Mouse (Mus musculus) right cerebral cortex, postnatal 36 days (tissue): ENCODE data around the gene Camsap2.

ENCODE experiments used
- DNase-seq, 2 experiments: peaks; one replicate each; pipeline ENCODE4 v3.0.0; 2022; ENCODE audit warnings: low spot score in 2 of 2, mixed read lengths in 1 of 2

The Camsap2 gene

DNA sequence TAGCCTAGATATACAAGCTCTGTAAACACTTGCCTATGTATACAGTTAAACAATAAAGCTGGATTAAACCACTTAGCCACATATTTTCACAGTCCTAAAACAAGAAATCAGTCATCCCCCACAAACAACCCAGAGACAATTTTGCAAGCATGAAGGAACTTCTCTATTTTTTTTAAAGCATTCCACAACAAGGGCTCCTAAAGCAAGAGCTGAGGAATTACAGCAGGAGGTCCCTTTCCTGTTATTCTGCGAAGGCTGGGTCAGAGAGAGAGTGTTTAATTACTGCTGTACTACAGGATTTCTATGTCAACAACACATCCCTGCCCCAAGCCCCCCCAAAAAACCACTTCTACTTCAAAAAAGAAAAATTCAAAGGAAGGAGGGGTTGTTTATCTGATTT is 1.6 kb downstream of the Camsap2 start:
- DNase-seq: no peak

DNA sequence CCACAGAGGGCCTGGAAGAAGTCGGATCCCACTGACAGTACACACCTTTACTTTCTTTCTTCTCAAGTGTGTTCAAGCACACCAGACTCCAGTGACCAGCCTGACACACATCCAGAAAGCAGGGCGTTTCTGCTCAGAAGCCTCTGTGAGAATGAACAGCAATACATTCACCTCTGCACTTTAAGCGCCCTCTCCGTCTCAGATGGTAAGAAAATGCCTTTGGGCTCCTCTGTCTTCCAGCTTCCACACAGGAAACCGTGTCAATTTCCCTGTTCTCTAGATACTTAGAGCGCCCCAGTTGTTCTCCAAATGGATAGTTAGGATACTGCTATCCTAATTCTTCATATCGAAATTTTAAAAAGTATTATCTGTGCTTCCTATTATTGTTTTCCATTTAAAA is 2.2 kb downstream of the Camsap2 start:
- DNase-seq: no peak

DNA sequence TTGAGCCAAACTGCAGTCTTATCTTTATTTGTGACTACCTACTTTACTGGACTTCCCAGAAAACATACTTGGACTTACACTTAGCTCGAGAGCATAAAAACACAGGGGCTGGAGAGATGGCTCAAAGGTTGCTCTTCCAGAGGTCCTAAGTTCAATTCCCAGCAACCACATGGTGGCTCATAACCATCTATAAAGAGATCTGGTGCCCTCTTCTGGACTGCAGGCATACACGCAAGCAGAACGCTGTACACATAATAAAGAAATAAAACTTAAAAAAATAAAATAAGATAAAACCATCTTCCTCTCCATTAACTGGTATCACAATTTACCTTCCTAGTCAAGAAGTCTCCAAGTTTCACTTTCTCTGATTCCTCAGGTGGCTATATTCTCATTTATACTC is 5.4 kb downstream of the Camsap2 start:
- no peak for DNase-seq

DNA sequence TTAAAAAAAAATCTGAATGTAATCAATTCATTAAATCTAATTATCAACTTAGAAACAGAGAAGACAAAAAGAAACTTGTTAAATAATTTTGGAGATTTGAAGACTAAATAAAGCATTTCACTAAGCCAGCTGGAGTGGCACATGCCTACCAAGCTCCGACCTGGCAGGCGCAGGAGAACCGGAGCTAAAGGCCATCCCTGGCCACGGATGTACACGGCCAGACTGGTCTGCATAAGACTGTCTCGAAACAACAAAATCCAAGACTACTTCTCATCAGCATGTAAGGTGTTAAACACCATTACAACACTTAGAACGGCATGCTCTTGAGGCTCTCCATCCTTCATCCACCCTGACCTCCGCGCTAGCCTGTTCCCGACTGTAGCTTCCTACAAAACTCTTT is 11.2 kb downstream of the Camsap2 start:
- DNase-seq: no peak

DNA sequence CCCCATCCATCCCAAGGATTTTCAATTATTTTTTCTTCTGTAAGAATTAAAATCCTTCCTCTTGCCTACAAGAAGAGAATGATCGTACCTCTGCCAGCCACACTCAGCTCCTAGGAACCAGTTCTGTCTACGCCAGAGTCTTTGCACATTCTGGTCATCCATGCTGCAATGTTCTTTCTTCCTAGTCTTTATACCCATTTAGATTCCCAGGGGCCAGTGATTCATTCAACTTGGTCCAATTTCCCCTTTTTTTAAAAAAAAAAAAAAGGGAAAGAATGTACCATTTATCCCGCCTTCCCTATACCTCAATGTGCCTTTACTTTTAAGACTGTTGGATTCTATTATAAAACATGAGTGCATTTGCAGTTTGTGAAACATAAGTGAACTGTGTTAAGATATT is 12.4 kb downstream of the Camsap2 start:
- no peak for DNase-seq

DNA sequence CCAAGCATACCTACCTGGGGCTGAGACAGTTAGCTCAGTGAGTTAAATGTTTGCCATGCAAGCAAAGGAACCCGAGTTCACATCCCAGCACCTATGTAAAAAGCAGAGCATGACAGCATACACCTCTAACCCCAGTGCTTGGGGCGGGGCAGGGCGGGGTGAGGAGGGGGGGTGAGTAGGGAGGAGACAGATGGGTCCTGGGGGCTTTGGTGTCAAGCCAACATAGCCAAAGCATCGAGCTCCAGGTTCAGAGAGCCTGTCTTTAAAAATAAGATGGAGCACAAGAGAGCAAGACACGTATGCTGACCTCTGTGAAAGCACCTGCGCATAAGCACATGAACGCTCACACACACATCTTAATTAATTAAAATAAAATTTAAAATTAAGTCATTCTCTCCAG is 12.8 kb downstream of the Camsap2 start:
- no peak for DNase-seq

DNA sequence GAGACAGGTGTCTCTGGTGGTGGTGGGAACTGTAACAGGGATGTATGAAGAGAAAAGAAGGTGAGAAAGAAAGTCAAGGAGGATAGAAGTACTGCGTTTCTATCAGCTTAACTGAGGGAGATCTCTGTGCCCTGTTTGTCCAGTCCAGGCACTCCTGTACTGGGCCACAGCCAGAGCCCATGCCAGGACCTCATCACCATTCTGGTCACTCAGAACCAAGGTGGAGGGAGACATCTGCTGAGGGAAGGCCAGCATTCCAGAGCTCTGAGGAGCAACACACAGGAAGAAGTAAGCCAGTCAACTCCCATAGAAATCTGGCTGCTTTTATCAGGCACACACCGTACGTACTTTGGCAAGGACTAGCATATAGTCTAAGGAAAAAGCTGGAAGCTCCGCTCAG is 14.1 kb downstream of the Camsap2 start:
- DNase-seq: no peak

DNA sequence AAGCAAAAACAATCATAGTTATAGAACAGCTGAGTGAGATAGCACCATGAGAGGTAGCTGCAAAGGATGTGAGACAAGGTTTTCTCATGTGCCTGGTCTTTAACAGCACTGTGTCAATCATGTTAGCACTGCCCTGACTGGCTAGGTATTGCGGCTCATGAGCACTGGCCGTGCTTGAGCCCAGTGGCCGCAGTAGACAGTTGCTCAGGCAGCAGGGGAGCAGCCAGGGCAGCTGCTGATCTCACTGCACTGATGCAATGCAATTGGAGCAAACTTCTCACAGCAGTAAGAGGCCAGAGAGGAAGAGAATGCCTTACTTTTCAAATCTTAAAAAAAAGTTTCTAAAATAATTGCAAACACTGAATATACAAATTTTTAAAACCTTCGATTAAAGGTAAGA is 16.5 kb downstream of the Camsap2 start:
- no peak for DNase-seq

DNA sequence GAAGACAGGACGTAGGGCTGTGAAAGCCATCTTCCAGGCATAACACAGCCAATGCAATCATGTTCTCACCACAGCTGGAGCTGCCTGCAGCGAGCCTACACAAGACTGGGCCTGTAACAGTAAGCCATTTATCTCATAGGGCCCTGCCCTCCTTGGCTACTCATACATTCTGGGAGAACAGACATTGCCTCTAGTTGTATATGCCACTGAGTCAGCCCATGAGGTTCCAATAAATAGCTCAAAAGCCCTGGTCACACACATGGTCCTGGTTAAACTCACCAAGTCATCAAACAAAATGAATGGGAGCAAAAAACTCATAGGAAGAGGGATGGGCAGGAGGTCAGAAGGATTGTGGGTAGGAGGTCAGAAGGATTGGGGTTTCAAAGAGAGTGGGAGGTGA is 17.3 kb downstream of the Camsap2 start:
- DNase-seq: no peak

DNA sequence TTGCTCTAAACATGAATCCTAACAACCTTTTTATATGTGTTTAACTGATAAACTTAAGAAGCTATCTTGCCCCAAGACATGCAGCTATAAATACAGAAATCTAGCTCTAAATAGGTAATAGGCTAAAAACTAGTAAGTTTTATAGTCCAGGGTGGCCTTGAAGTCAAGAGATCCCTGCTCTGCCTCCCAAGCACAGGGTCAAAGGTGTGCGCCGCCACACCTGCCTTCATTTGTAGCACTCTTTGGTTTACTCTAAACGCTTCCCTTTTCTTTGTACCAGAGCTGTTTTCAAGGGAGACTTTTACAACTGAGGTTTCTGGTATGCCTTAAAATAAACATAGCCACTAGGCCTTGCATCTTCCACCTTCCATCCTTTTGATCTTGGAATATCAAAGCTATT is 18.3 kb downstream of the Camsap2 start:
- DNase-seq: no peak

DNA sequence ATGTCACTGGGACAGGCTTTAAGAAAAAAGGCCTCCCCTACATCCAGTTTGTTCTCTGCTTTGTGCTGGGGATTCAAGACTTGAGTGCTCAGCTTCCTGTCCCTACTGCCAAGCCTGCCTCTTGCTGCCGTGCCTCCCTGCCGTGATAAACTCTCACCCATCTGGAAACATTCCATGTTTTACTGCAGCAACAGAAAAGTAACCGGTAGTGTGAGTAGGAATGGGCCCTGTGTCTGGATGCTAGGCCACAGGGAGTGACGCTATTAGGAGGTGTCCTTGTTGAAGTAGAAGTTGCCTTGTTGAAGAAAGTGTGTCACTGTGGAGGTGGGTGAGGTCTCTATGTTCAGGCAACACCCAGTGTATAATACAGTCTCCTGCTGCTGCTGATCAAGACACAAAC is 20.0 kb downstream of the Camsap2 start:
- no peak for DNase-seq

DNA sequence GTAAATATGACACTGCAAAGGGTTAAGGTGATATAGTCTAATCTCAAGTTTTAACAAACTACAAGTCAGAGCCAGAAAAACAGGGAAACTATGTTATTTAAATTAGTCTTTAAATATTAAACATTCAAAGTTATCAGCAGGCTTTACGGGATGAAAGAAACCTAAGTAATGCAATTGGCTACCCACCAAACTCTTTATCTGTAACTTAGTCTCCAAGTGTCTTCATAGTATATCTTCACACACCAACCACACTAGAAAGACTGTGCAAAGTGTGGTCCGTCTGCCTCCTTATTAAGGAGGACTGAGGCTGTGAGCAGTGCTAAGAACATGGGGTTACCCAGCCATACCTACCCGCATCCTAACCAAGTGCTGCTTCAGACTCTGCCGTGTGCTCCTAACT is 23.6 kb downstream of the Camsap2 start:
- no peak for DNase-seq

DNA sequence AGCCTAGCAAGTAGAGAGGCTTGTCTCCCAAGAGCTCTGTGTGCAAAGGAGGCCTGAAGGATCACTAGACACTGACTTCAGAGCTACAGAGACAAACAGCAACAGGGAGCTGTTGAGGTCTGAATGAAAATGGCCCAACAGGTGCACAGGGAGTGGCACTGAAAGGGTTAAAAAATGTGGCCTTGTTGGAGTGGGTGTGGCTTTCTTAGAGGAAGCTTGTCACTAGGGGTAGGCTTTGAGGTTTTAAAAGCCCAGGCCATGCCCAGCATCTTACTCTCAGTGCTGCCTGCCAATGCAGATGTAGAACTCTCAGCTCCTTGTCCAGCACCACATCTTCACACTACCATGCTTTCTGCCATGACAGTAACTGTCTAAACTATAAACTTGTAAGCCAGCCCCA is 29.6 kb downstream of the Camsap2 start:
- DNase-seq: no peak

DNA sequence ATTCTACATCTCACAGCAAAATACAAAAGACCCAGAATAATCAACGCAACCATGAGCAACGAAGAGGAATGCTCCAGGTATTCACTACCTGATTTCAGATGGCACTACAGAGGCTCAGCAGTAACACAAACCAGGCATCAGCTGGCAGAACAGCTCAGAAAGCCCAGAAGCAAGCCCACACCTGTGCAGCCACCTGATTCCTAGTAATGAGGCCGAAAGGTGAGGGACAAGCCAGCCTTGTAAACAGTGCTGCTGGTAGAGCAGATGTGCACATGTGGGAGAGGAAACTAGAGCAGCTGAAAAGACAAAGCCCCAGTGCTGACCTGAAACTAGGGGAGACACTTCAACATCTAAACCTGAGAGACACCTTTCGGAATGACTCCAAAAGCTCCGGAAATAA is 36.7 kb downstream of the Camsap2 start:
- no peak for DNase-seq

DNA sequence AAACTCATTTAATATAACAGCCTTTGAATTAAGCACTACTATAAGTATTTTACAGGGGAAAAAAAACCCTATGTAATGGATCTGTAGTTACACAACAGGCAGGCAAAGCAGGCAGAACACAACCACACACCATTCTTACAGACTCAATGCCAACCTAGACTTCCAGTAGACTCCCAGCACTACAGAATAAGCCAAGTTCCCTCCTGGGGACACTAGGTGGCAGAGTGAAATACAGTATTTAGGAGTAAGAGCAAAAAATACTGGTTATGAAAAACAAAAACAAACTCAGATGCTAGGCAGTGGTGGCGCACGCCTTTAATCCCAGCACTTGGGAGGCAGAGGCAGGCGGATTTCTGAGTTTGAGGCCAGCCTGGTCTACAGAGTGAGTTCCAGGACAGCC is 39.5 kb downstream of the Camsap2 start:
- DNase-seq: no peak

DNA sequence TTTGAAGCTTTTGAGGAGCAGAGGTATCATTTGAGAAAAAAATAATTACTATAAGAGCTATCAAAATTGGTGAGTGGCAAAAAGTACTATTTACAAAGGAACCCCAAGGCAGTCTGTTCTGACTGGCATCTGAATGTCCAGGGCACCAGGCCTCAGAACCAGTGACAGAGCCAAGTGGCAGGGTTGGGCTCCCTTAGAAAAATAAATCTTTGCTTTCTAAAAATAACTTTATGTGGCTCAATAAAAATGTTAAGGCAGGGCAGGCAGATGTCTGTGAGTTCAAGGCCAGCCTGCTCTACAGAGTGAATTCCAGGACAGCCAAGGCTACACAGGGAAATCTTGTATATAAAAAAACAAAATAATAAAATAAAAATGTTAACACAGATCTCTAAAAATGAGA is 51.9 kb downstream of the Camsap2 start:
- no peak for DNase-seq

DNA sequence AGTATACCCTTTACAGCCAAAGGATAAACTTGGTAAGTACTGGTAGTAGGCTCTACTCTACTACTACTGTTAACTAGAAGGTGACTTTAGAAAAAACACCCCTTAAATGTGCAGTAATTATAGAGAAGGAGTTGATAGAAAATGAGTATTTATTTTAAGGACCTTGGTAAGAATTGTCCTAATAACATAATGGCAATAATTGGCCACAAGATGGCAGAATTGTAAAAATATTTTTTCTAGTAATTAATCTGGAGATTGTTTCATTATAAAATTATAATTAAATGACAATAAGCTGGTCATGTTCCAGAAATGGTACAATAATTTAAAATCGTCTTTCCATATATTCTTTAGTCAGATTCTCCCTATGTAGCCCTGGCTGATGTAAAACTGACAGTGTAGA is 56.1 kb downstream of the Camsap2 start:
- DNase-seq: no peak

DNA sequence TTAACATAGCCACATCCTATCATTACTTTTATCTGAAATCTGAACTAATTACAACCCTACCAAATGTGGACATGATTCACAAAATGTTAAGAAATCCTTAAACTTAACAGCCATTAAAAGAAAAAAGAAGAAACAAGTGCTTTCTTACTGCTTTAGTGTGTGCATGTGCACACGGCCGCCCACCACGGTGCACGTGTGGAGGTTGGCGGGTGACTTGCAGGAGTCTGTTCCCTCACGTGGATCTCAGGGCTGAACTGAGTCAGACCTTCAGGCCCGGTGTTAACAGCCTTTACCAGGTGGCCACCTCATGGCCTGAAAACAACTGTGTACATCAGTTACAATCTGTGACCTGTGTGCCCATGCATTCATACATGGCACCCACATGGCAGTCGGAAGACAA is 68.5 kb downstream of the Camsap2 start:
- no peak for DNase-seq

DNA sequence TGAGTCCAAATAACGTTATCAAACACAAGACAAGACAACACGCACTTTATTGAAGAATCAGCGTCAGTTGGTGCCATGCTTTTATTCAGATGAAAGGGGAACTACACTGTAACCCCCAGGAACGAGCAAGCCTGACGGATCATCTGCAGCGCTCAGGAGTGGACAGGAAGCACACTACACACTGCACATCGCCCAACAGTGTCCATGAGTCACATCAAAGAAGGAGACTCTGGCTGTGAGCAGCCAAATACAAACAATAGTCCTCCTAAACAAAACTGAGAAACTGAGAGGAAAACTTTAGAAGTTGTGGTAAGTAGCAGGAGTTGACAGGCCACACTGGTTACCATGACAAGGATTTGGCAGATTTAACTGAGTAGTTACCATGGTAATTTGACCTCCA is 77.7 kb downstream of the Camsap2 start:
- DNase-seq: no peak

DNA sequence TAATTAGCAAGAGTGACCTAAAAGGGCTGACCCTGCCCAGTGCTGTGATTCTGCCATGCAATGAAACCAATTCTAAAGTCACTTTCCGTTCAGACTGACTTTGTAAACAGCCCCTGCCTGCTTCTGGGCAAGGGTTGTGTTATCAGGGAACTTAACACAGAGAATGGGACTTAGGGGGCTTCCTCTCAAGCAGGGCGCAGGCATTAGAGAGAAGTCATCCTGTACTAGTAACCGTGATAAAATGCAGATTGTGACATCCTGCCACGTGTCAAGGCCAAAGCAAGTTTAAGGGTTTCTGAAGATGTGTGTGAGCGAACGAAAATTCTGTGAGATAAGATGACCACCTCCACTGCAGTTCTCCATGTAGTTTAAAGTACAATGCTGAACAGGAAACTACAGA is 79.8 kb downstream of the Camsap2 start:
- no peak for DNase-seq

DNA sequence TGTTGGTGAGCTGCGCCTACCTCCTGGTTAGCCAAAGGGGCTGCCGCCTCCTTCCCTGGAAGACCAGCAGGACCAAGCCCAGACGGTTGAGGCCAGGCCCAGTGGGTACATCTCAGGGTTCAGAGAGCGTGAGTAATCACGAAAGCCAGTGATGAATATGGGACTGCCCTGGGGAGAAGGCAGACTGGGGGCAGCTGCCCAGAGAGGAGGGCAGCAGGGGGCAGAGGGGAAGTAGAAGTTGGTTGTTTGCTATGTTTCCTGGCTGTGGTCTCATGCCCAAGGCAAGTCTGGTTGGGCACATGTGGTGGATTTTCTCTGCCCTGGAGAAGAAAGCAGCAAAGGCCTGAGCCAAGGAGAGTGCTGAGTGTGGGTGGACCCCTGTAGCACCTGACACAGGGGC is 82.5 kb downstream of the Camsap2 start:
- no peak for DNase-seq

DNA sequence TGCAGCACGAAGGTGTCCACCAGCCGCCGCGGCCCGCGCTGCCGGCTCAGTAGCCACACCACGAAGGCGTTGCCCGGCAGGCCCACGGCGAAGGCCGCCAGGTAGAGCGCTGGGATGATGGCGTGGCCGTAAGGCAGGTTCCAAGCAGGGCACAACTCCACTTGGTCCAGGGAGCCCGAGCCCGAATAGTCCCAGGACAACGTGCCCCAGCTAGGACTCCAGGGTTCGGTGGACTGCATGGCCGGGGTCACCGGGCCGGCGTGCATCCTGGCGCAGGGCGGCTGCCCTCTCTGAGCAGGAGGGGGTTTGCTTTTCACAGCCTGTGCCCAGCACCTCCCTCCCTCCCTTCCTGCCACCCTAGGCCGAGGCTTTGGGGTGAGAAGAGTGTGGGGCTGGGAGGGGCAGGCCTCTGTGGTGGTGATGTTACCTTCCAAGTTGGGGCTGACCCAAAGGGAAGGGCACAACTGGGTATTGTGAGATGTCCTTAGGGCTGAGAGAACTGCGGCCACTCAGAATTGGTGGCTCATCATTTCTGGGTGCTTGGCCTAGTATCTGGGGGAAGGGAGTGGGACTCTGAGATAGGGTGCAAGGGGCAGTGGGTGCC is 85.2 kb downstream of the Camsap2 start, which contains the start of gene Gpr25:
Gpr25 (minus strand) TSS at position 239 of the 604 bp plus-strand sequence.
- no peak for DNase-seq

DNA sequence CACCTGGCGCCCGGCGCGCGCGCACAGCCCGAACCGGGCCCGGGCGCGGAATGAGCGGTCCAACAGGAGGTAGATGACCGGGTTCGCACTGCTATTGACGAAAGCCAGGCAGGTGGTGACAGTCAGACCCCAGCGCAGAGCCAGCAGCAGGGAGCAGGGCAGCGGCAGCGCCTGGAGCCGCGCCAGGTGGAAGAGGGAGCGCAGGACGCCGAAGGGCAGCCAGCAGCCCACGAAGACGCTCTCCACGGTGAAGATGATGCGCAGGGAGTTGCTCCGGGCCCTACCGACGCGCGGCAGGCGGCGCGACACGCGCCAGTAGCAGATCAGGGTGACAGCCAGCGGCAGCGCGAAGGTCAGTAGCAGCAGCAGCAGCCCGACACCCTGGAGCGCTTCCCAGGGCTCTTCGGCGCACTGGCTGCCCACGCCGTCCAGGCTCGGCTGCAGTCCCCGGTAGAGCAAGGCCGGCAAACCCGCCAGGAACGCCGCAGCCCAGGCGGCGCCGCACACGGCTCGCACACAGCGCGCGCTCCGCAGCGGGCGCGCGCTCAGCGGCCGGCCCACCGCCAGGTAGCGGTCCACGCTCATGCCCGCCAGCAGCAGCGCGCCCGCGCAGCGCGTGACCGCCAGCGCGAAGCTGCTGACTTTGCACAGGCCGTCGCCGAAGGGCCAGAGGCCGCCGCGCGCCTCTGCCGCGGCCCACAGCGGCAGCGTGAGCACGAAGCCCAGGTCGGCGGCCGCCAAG is 85.8 kb downstream of the Camsap2 start:
- peak; percentile 51 to 58 for DNase-seq

DNA sequence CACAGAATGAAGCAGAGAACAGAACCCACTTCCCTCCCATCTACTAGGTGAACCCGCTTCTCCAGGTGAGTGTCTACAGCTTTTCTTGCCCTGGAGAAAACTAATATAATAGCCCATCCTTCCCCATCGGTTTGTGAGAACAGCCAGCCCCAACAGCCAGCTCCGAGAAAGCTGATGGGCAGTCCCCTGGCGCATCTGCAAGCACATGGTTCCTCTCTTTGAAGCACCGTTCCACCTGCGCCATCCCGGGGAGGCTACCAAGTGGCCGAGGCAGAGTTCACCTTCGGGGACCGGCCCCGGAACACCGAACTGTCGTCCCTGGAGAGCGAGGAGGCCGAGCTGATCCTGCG is 86.4 kb downstream of the Camsap2 start:
- no peak for DNase-seq
